Mouse (Mus musculus) kidney, postnatal 0 days (tissue): ENCODE data around the gene Mpv17l2. TPM values are rescaled to one million over a fixed set of nuclear protein-coding genes. Genes with fewer than 3 reads are reported as not detected.

ENCODE experiments used
- ATAC-seq: fragments of 200-750 bp; cut with Nextera tagmentation; replicated peaks from 2 replicates; pipeline ENCODE4 v1.8.0; 2017; ENCODE audit warnings: low read depth, moderate number of reproducible peaks, moderate TSS enrichment, moderate library complexity; ENCODE audit not compliant: low FRiP score
- DNase-seq: peaks from one replicate; pipeline ENCODE4 v3.0.0-alpha.2; 2016; ENCODE audit warnings: low spot score
- H3K27ac ChIP-seq: fragments of 300-500 bp; sonication (generic); 2 replicates; pipeline ENCODE4 v1.5.1; 2014; ENCODE audit warnings: mild to moderate bottlenecking
- H3K27me3 ChIP-seq: fragments of 300-500 bp; sonication (generic); 2 replicates; pipeline ENCODE4 v1.6.1; 2014; ENCODE audit warnings: low read length, mixed read lengths; ENCODE audit not compliant: insufficient read depth
- H3K36me3 ChIP-seq: fragments of 300-500 bp; sonication (generic); 2 replicates; pipeline ENCODE4 v1.6.1; 2014; ENCODE audit warnings: low read length, mixed read lengths; ENCODE audit not compliant: insufficient read depth
- H3K4me1 ChIP-seq: fragments of 300-500 bp; sonication (generic); replicated peaks from 2 replicates; pipeline ENCODE4 v1.6.1; 2014; ENCODE audit warnings: antibody characterized with exemption, low read length, mixed read lengths; ENCODE audit not compliant: insufficient read depth
- H3K4me2 ChIP-seq: fragments of 300-500 bp; sonication (generic); 2 replicates; pipeline ENCODE4 v1.6.1; 2014; ENCODE audit warnings: mild to moderate bottlenecking, low read length, moderate library complexity, mixed read lengths
- H3K4me3 ChIP-seq: fragments of 300-500 bp; sonication (generic); replicated peaks from 2 replicates; pipeline ENCODE4 v1.5.1; 2014; ENCODE audit warnings: low read depth, low read length
- H3K9ac ChIP-seq: fragments of 300-500 bp; sonication (generic); 2 replicates; pipeline ENCODE4 v1.6.1; 2014; ENCODE audit warnings: low read depth, low read length
- H3K9me3 ChIP-seq: fragments of 300-500 bp; sonication (generic); replicated peaks from 2 replicates; pipeline ENCODE4 v1.6.1; 2016; ENCODE audit warnings: low read length, inconsistent platforms, mixed read lengths
- CTCF ChIP-seq: IDR thresholded peaks from 2 replicates; pipeline ENCODE4 v1.5.1; 2016; ENCODE audit warnings: antibody characterized with exemption, low read depth, mild to moderate bottlenecking, moderate library complexity
- WGBS: fragments of 180-500 bp; shearing (Covaris S2); extraction: QIAGEN DNeasy Blood & Tissue Kit; methylation state at CpG from one replicate; pipeline ENCODE4 v1.1.7; 2014; 5-methylcytosine and 5-hydroxymethylcytosine counted together
- polyA plus RNA-seq: library from polyadenylated mRNA; unstranded; fragments of >200 nt; fragmentation: Nextera tagmentation; extraction: Ambion mirVana; gene quantifications from 2 replicates; pipeline ENCODE4 v1.2.1, GENCODE M21; 2015

Mpv17l2 gene
- polyA plus RNA-seq, 1 experiment from 2014 or later: 78.2 TPM

GRCm38 (mm10) chr8:70803761-70804480, 43.2 kb upstream of the Mpv17l2 start:
- no peak for ATAC-seq
- peak overlapping the region; percentile 35; the same call in 1 of the 2 replicates for H3K9ac ChIP-seq
- no peak for TF ChIP-seq CTCF

GRCm38 (mm10) chr8:70802786-70803510, 42.2 kb upstream of the Mpv17l2 start:
- 60% methylated on average over 11 of the region's 11 CpGs for WGBS
- TF ChIP-seq CTCF: no peak

More at GRCm38 (mm10) chr8:70803761-70804480, 43.2 kb upstream of the Mpv17l2 start:
- no peak overlapping the region for H3K27ac ChIP-seq
- H3K27me3 ChIP-seq: peaks cover 6% of the 10 kb centered on the region; the same call in 1 of the 2 replicates
- no peaks in the 10 kb centered on the region for H3K36me3 ChIP-seq
- peaks cover 9% of the 10 kb centered on the region for H3K4me1 ChIP-seq
- no peak for DNase-seq
- H3K4me3 ChIP-seq: peak overlapping the region; percentile 43
- H3K9me3 ChIP-seq: no peaks in the 10 kb centered on the region
- 1% methylated on average over 47 of the region's 47 CpGs for WGBS
- H3K4me2 ChIP-seq: peak overlapping the region; percentile 88

GRCm38 (mm10) chr8:70801830-70802229, 41.1 kb upstream of the Mpv17l2 start:
- H3K27me3 ChIP-seq: peaks cover 14% of the 10 kb centered on the region
- H3K9me3 ChIP-seq: no peaks in the 10 kb centered on the region
- peaks cover 22% of the 10 kb centered on the region for H3K4me1 ChIP-seq
- no peak overlapping the region for H3K9ac ChIP-seq
- TF ChIP-seq CTCF: no peak
- ATAC-seq (no peak), DNase-seq (no peak)
- no peak overlapping the region for H3K27ac ChIP-seq
- no peaks in the 10 kb centered on the region for H3K36me3 ChIP-seq
- 85% methylated on average over 1 of the region's 1 CpGs for WGBS
- H3K4me2 ChIP-seq: no peak overlapping the region
- H3K4me3 ChIP-seq: no peak overlapping the region

More at GRCm38 (mm10) chr8:70802786-70803510, 42.2 kb upstream of the Mpv17l2 start:
- no peak overlapping the region for H3K4me2 ChIP-seq
- no peak overlapping the region for H3K4me3 ChIP-seq
- peaks cover 13% of the 10 kb centered on the region for H3K27me3 ChIP-seq
- H3K36me3 ChIP-seq: no peaks in the 10 kb centered on the region
- no peak for ATAC-seq
- H3K4me1 ChIP-seq: peaks cover 16% of the 10 kb centered on the region
- no peak for DNase-seq
- H3K9ac ChIP-seq: no peak overlapping the region
- H3K9me3 ChIP-seq: no peaks in the 10 kb centered on the region
- H3K27ac ChIP-seq: no peak overlapping the region

GRCm38 (mm10) chr8:70801156-70801555, 40.4 kb upstream of the Mpv17l2 start:
- Histone ChIP-seq H3K36me3 (no peaks in the 10 kb centered on the region), H3K4me3 (no peak overlapping the region), H3K9ac (no peak overlapping the region), H3K4me1 (peaks cover 26% of the 10 kb centered on the region), H3K9me3 (no peaks in the 10 kb centered on the region), H3K27me3 (peaks cover 14% of the 10 kb centered on the region), H3K27ac (no peak overlapping the region), H3K4me2 (no peak overlapping the region)
- ATAC-seq (no peak), DNase-seq (no peak)
- no peak for TF ChIP-seq CTCF
- WGBS: 14% methylated on average over 15 of the region's 15 CpGs

- ATAC-seq: no peak
- no peak overlapping the region for H3K9ac ChIP-seq
- H3K4me2 ChIP-seq: no peak overlapping the region
- no peaks in the 10 kb centered on the region for H3K36me3 ChIP-seq
- H3K27me3 ChIP-seq: peaks cover 14% of the 10 kb centered on the region
- WGBS: 64% methylated on average over 10 of the region's 10 CpGs
- H3K27ac ChIP-seq: no peak overlapping the region
- DNase-seq: no peak
- no peak for TF ChIP-seq CTCF
- no peak overlapping the region for H3K4me3 ChIP-seq
- H3K4me1 ChIP-seq: peaks cover 26% of the 10 kb centered on the region
- H3K9me3 ChIP-seq: no peaks in the 10 kb centered on the region
These were observed 39.9 kb upstream of the Mpv17l2 start for GRCm38 (mm10) chr8:70800648-70801047.

- DNase-seq (no peak), ATAC-seq (no peak)
- H3K9me3 ChIP-seq: no peaks in the 10 kb centered on the region
- H3K36me3 ChIP-seq: no peaks in the 10 kb centered on the region
- no peak for TF ChIP-seq CTCF
- H3K27me3 ChIP-seq: peaks cover 9% of the 10 kb centered on the region; the same call in 1 of the 2 replicates
- peak overlapping the region; percentile 50 for H3K4me3 ChIP-seq
- H3K4me1 ChIP-seq: peaks cover 17% of the 10 kb centered on the region; the same call in 1 of the 2 replicates
- WGBS: 16% methylated on average over 15 of the region's 15 CpGs
- H3K4me2 ChIP-seq: peak overlapping the region; percentile 93
- peak overlapping the region; percentile 71 for H3K27ac ChIP-seq
- H3K9ac ChIP-seq: peak overlapping the region; percentile 62; the same call in 1 of the 2 replicates
These were observed 37.5 kb upstream of the Mpv17l2 start for GRCm38 (mm10) chr8:70798281-70798680.
